Mouse (Mus musculus) ovary, postnatal 14 days (tissue): ENCODE data around the gene Zgrf1.

ENCODE experiments used
- DNase-seq: peaks from one replicate; pipeline ENCODE4 v3.0.0; 2022; ENCODE audit warnings: low spot score

Zgrf1 gene

GRCm38 (mm10) chr3:127552973-127553719, at the start of gene Zgrf1, which contains the start of gene Larp7:
Gene Zgrf1, plus strand, starts transcription at chr3:127553489.
Gene Larp7, minus strand, starts transcription at chr3:127553349.
- peak; percentile 97 for DNase-seq

GRCm38 (mm10) chr3:127507878-127508783, 45.2 kb upstream of the Zgrf1 start:
- DNase-seq = no peak

DNA sequence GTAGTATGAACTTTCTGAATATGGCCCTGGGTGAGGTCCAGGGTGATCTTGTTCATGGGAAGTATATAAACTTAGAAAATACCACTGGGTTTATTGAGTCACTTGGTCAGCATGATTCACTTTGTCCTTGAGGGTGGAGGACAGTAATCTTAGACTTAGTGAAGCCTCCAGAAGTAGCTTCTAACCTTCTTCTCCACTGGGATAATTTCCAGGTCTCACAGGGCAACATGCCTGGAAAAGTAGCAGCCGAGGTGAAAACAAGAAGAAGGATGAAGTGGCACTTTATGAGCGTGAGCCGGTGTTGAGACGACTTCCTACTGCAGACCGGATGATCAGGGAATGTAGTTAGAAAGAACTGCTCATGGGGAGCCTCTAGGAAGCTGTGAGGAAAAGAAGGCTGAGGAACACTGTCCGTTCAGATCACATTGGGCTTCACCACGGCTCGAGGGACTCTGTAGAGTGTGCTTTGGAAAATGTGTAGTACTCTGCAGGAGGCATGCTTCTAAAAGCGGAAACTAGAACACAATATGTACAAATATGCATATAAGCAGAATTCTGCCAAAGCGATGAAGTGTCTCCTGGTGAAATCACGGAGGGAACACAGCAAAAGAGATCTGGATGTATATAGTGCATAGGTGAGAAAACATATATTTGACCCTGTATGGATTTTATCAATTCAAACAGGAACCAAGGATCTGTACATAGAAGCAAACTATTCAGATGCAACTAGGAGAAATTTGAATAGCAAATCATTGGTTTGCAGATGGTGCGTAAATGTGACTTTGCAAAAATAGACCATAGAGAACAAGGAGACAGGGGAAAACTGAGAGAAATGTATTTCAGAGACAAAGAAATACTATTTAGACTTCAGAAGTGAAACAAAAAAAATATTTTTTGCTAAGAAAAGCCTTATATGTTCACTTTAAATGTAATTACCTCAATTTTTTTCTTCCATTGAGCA, 41.2 kb upstream of the Zgrf1 start:
- no peak for DNase-seq

DNA sequence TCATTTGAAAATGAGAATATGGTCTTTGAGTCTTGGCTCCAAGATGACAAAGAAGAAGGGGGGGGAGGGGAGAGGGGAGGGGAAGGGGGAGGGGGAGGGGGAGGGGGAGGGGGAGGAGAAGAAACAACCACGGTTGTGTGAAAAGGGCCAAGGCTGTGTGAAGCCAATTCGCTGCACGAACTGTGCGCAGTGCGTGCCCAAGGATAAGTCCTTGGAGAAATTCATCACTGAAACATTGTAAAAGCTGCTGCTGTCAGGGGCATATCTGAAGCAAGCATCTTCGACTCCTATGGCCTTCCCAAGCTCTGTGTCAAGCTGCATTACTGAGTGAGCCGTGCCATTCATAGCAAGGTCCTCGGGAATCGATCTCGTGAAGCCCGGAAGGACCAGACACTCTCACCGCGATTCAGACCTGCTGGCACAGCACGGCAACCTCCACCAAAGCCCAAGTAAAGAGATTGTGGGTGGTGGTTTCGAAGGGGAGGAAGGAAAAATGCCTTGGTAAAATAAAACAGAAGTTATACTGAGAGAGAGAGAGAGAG, 40.4 kb upstream of the Zgrf1 start:
- no peak for DNase-seq

GRCm38 (mm10) chr3:127513699-127514098, 39.6 kb upstream of the Zgrf1 start:
- no peak for DNase-seq

DNA sequence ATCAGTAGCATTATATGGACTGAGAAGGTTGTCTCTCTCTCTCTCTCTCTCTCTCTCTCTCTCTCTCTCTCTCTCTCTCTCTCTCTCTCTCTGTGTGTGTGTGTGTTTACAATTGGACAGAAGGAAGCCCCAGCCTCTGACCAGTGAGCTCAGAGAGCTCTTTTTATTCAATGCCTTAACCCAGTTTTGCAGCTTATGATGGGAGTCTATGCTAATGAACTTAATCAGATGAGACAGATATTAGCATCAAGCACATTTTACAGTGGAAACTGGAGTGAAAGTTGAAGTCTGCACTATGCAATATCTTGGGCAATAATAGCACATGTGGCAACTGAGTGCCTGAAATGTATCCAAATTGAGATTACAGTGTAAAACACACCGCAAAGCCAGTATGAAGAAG, 38.0 kb upstream of the Zgrf1 start:
- DNase-seq = no peak

GRCm38 (mm10) chr3:127520300-127520699, 33.0 kb upstream of the Zgrf1 start:
- no peak for DNase-seq

GRCm38 (mm10) chr3:127521156-127521555, 32.1 kb upstream of the Zgrf1 start:
- no peak for DNase-seq

GRCm38 (mm10) chr3:127525188-127525819, 28.0 kb upstream of the Zgrf1 start:
- no peak for DNase-seq

GRCm38 (mm10) chr3:127527465-127528034, 25.7 kb upstream of the Zgrf1 start:
- DNase-seq = no peak

DNA sequence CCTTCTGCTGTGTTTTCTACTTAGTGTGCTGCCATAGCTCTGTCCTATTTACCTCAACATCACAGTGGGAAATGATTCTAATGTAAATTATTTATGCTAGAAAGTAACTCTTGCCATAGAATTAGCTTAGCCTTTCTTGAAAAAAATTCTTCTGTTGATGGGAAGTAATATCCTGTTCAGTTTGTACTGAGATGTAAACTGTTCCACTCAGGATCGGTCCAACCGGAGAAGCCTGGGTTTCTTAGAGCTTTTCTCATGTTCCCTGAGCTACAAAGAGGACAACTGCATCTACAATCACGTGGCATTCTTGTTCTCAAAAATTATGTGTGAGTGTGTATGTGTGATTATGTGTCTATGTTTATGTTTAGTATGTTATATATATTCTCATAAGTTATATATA, 24.1 kb upstream of the Zgrf1 start:
- DNase-seq = no peak

DNA sequence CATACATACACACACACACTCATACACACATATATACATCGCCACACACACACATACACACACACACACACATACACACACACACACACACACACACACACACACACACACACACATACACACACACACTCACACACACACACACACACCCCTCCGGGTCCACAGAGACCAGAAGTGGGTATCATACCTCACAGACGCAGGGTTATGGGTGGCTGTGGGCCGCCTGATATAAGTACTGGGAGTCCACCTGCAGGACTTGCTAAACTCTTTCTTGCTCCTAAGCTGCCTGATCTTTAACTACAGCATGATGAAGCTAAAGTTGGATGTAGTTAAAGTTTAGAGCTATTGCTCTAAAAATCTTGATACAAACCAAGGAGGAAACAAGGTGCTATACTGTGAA, 23.5 kb upstream of the Zgrf1 start:
- DNase-seq = no peak

DNA sequence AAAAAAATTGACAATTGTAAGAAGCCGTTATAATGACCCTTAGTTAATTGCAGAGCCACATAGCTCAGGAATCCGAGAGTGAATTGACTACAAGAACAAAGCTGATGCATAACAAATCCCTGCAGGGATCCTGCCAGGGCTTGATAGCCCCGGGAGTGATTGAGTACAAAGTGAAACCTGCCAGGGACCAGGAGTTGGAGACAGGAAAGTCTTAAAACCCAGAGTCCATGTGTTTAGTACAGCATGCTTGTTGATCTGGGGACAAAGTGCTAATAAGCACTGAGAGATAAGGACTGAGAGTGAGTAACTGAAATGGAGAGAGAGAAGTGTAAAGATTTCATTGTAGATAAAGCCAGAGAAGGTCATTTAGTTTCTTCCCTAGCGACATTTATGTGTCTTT, 23.0 kb upstream of the Zgrf1 start:
- DNase-seq = no peak

DNA sequence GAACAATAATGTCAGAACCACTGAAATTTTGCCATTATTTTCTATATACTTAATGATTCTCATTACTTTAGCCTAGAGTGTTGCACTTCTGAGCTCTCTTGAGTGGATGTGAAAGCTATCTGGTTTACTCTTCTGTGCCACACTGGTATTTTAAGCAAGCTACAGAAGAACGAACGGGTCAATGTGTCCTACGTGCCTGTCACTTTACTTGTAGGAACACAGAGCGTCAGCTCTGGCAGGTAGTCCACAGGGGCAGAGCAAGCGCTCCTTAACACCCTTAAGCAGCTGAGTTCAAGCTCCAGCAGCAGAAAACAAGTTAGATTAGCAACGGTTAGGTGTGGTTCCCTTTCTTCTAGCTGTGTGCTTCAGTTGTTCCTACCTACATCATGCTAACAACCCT, 14.1 kb upstream of the Zgrf1 start:
- no peak for DNase-seq

- DNase-seq = no peak
Observed at GRCm38 (mm10) chr3:127543976-127544375, 9.3 kb upstream of the Zgrf1 start.

GRCm38 (mm10) chr3:127544610-127545121, 8.6 kb upstream of the Zgrf1 start:
- no peak for DNase-seq

GRCm38 (mm10) chr3:127547882-127548281, 5.4 kb upstream of the Zgrf1 start:
- no peak for DNase-seq

DNA sequence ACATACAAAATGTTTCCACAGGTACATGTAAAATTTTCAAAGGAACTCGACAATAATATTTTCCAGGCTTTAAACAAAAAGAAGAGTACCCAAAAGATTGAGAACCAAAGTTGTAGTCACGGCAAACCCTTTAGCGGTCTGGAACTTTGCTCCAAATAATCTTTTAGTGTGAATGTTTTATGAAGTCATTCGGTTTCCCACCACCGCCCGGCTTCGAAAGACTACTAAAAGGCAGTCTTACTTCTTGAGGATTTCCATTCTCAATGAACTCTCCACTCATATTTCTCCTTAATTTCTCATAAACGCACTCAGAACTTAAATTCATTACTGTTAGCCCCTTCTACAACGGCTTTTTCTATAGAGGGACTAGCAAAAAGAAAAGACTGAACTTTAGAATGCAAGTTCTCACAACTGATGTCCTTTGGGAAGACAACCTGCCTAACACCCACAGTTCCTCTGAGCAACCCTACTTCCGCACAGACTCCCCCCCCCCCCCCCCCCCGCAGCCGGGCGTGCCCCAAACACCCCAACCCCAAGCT, 786 bp upstream of the Zgrf1 start:
- no peak for DNase-seq

DNA sequence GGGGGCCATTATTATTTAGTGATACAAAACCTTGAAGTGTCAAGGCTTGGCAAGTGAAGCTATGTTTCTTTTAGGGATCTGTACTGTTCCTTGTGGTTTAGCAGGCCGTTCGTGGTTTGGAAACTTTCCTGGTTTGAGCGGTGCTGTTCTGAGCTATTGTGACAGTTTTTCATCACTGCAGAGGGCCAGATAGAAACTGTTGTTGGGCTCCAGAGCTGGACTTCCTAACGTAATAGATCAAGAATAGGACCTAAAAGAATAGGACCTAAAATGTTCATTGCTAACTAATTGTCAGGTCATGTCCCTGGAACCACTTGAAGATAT, 393 bp downstream of the Zgrf1 start:
- DNase-seq = no peak

DNA sequence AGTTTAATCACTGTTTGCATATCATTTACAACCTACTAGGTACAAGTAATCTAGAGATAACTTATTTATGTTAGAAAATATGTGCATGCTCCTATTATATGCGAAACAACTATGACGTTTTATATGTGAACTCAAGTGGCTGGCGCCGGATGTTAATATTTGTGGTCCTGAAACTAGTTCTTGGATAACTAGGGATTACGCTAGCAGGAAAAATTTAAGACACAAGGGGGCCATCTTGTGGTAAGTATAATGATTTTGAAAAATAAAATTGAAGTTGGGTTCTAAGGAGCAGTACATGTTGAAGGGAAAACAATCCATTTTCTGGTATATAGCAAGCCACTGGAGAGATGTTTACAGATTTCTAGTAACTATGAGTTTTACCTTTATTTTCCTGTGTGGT, 1.4 kb downstream of the Zgrf1 start:
- no peak for DNase-seq

DNA sequence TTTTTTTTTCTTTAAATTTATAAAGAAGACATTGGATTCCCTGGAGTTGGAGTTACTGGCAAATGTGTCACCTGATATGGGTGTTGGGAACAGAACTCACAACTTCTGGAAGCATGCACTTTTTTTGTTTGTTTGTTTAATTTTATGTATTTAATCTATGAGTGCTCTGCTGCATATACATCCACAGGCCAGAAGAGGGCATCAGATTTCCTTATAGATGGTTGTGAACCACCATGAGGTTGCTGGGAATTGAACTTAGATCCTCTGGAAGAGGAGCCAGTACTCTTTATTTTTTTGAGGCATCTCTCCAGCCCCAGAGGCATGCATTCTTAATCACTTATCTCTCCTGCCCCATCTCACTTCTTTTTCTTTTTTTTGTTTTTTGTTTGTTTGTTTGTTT, 4.9 kb downstream of the Zgrf1 start:
- DNase-seq = no peak
